Mouse (Mus musculus) gastrocnemius, postnatal 4 days (tissue): ENCODE data around the gene Nynrin. TPM values are rescaled to one million over a fixed set of nuclear protein-coding genes. Genes with fewer than 3 reads are reported as not detected.
A peak's percentile ranks its signal among the peaks of the same experiment; 100 is the strongest.

Experiments
- DNase-seq, 2 experiments: peaks; one replicate each; pipeline ENCODE4 v3.0.0; 2021 to 2022; ENCODE audit warnings: low spot score in 2 of 2, mixed read lengths in 2 of 2
- total RNA-seq, 2 experiments: library from RNA; stranded (reverse); gene quantifications; 2 replicates each; pipeline ENCODE4 v1.2.3; 2021

The Nynrin gene
- total RNA-seq, 2 experiments from 2014 or later: 27.5 to 33.0 TPM

DNA sequence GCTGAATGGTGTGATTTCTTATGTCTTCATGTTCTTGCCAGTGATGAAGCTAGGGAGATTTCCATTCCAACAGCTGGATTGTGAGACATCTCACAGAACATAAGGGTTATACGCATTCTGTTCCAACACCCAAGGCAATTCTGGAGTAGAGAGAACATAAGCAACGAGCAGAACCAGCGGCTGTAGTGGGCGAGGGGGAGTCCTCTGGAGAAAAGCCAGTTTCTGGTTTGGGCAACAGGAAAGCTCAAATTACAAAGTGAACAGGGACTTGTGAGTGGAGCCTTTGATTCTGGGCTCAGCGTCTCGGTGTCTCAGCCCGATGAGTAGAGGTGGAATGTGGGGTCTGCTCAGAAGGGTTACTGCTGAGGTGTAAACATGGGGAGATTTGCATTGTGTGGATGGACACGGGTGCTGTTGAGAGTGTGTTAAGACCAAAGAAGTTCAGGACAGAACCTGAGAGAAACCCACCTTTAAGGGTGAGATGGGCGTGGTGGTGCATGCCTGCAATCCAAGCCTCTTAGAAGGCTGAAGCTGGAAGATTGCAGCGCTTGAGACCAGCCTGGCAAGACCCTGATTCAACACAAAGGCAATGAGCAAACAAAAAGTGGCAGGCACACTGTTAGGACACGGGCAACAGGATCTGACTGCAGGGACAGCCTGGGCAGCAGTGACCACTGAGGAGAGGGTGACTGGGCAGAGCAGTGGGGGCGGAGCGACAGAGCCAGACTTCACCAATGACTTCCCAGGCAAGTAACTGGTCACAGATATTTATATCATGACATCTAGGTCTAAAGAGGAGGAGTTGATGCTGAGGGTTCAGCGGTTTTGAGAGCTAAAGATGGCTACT is 23.9 kb downstream of the Nynrin start:
- DNase-seq: peak in 1 of 2 experiments; percentile 15

DNA sequence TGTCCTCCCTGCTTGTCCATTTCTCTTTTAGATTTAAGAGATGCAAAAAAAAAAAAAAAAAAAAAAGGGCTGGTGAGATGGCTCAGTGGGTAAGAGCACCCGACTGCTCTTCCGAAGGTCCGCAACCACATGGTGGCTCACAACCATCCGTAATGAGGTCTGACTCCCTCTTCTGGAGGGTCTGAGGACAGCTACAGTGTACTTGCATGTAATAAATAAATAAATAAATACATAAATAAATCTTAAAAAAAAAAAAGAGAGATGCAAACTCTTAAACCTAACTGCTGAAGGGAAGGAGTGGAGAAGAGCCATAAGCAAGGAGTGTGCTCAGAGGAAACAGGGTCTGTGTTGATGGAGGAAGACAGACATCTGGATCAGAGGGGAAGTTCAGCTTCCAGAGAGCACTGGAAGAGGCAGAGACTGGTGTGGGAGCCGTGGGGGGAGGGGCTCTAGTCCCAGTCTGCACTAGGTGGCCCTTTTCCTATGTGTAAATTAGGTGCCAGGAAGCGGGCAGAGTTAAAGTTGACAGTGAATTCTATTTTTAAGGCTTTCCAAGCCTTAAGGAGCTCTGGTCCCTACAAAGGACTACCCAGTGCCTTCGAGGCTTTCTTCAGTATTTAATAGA is 24.6 kb downstream of the Nynrin start:
- DNase-seq: no peak

- DNase-seq: peak in 1 of 2 experiments; percentile 67
These were observed 25.8 kb downstream of the Nynrin start for GRCm38 (mm10) chr14:55879623-55880022.

- no peak for DNase-seq
These were observed 27.2 kb downstream of the Nynrin start for GRCm38 (mm10) chr14:55880982-55881381.

DNA sequence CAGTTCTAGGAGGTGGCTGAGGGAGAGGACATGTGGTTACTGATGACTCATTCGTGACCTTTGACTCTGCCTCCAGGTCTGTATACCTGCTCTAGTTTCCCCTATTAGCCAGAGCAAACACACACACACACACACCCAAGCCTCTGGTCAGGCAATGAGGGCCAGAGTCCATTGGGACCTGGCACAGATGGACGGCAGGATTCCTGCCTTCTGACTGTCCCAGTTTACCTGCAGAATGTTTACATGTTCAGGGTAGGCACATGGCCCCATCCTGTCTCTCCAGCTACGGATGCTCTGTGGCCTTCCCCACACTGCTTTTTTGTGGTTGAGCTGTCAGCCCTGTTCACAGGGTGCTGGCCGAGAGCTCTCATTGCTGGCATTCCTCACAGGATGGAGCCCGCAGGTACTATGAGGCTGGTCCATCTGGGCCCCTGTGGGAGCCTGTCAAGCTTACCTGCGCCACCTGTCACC is 28.4 kb downstream of the Nynrin start:
- DNase-seq: no peak

GRCm38 (mm10) chr14:55883149-55883661 is 29.4 kb downstream of the Nynrin start:
- DNase-seq: no peak

GRCm38 (mm10) chr14:55883663-55884062 is 29.9 kb downstream of the Nynrin start:
- DNase-seq: no peak

DNA sequence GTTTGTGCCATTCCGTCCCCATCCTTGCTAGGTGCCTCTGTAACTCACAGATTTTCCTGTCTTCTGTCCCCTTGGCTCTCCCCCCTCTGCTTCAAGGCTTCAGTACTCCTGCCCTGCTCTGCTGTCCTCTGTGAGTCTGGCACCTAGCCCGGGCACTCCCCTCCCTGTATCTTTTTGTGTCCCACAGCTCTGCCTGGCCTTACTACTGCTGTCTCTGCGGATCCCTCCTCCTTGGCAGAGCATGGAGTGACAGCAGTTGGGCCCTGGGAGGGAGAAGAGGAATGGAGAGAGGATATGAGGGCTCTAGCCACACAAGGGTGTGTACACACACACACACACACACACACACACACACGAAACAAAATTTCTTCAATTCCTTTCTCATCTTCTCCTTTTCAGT is 30.4 kb downstream of the Nynrin start, which contains the start of gene Cbln3:
Gene Cbln3 (minus strand): TSS at position 227 of the 400 bp plus-strand sequence.
- peak in 1 of 2 experiments; percentile 71 for DNase-seq

DNA sequence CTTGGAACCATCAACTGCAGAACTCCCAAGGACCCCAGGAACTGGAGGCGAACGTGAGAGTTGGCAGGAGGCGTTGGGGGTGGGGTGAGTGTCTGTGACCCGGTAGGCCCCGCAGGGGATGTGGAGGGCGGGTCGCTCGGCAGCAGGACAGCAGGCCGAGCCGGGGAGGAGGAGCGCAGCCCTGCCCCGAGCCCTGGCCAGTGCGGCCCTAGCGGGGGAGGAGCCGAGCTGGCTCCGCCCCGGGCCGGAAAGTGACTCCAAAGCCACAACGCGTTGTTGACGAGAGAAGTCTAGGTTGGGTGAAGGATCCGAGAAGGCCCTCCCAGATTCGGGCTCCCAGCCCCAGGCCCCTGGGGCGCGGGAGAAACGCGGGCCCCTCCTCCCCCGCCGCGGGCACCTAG is 30.9 kb downstream of the Nynrin start, which contains the start of gene Khnyn:
Gene Khnyn (plus strand): TSS at position 235 of the 401 bp plus-strand sequence.
- peak; percentile 85 to 91 for DNase-seq

GRCm38 (mm10) chr14:55885114-55885790 is 31.4 kb downstream of the Nynrin start:
- DNase-seq: peak in 1 of 2 experiments; percentile 43

- peak in 1 of 2 experiments; percentile 53 for DNase-seq
These were observed 32.0 kb downstream of the Nynrin start for GRCm38 (mm10) chr14:55885791-55886271.

- no peak for DNase-seq
These were observed 33.0 kb downstream of the Nynrin start for GRCm38 (mm10) chr14:55886571-55887382.

- no peak for DNase-seq
These were observed 43.9 kb downstream of the Nynrin start for GRCm38 (mm10) chr14:55897671-55898070.

GRCm38 (mm10) chr14:55898947-55899346 is 45.1 kb downstream of the Nynrin start:
- DNase-seq: no peak

DNA sequence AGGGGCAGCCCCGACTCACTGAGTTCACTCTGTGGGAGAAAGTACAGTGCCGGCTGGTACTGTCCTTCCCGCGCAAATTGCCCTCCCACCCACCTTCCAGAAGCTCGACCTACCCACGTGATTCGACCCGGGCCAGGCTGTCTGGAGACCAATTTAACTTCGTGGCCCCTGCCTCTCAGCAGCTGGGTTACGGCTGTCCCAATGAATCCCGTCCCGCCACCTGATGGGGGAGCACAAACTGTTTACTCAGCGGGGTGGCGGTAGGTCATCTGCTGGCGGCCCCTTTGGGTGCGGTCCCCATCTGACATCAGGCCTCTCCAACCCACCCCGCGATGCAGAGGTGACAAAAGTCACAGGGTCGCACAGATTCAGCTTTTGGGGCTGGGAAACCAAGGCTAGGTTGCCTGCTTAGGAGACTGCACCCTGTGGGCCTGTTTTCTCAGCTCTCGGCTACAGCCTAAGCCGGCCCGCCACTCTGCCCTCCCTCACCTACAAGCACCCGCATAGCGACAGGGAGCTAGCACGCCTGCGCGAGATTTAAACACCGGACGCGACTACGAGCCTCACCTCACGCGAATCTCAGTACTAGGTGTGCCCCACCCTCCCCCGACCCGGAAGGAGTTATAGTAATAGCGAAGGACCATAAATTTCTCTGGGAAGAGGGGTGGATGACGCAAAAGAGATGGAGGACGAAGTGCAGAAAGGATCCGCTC is 46.0 kb downstream of the Nynrin start, which contains the start of gene Sdr39u1:
Gene Sdr39u1 (minus strand): TSS at position 593 of the 713 bp plus-strand sequence.
- peak; percentile 60 to 82 for DNase-seq

GRCm38 (mm10) chr14:55900414-55900755 is 46.6 kb downstream of the Nynrin start:
- no peak for DNase-seq

- no peak for DNase-seq
These were observed 51.7 kb downstream of the Nynrin start for GRCm38 (mm10) chr14:55905518-55905917.

DNA sequence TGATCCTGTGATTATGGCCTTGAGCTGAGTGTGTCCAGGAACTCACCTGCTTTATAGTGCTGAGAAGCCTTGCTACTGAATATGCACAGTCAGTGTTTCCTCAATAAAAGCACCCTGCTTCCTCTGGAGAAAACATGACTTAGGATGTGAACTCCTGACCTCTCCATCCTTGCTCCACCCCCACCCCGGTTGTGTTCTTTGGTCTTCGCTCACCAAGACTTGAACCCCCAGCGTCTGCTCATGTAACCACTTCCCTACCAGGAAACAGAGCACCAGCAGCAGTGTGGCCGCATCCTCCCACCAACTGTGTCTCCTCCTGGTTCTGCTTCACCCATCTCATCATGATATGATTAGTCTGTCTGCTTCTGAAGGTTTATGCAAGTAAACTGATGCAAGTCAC is 59.6 kb downstream of the Nynrin start:
- DNase-seq: no peak

DNA sequence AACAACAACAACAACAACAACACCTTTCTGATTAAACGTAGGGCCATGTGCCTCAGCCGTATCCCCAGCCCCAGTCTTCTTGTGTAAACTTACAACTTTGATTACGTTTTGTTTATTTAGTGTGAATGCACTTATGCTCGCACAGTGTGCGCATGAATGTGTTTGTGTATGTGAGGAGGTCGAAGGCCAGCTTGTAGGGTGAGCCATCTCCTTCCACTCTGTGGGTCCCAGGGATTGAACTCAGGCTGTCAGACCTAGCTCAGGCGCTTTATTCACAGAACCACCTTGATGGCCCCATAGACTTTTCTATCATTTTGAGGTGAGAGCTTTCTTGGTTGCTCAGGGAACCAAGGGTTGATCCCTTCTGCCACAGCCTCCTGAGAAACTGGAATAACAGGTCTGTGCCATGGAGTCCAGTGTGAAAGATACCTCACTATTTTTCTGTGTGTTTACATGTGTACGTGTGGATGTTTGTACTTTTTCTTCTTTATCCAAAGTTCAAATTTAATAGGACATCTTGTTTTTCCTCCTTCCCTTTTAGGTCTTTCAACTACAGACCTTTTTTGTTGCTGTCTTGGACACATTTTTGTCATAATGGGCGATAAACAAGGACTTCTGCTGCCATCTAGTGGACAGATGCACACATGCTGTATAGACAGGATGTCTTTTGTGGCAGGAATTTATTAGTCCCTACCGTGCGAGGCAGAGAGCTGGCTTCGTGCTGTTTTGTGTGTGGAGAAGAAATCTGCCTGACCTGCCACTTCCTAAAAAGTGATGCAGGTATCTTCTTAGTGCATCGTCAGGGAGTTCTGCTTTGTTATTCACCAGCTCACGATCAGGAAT is 64.7 kb downstream of the Nynrin start:
- DNase-seq: peak in 1 of 2 experiments; percentile 66
